11 mouse cellular contexts compared by ENCODE assay signal in genomic region chr1:162039011-162039595, GRCm38 (mm10). TPM values are rescaled to one million over a fixed set of nuclear protein-coding genes. Genes with fewer than 3 reads are reported as not detected.
DNase-seq lines count a peak whose midpoint lies in the region; ATAC-seq and TF ChIP-seq lines count a peak whose summit lies in the region.
"Had no signal": no experiment of that assay in that cellular context is flagged by ENCODE, and none has a peak within 500 bp of the region (broad histone marks: within the 10 kb centered on the region; RNA-seq: fewer than 3 reads in every experiment).

No protein-coding gene starts in this region.

- peak overlapping the region; percentile 18; the same call in 1 of the 2 replicates for H3K27ac ChIP-seq in liver, embryonic 13.5 days
- H3K27ac ChIP-seq in liver, embryonic 12.5 days: no peak overlapping the region
- peak overlapping the region; percentile 99 for H3K27ac ChIP-seq in embryonic fibroblast, embryonic 13.5 days (ENCODE audit: insufficient read depth, low read length)
- H3K27ac ChIP-seq in heart, postnatal 0 days (ENCODE audit: low read depth): peak overlapping the region; percentile 63
- no peak overlapping the region for H3K27ac ChIP-seq in forebrain, embryonic 10.5 days

- peak; percentile 60 for TF ChIP-seq POLR2A in embryonic fibroblast, embryonic 13.5 days (IDR thresholded peaks at IDR 0.05; ENCODE audit: low read depth, low read length)

- no peaks in the 10 kb centered on the region for H3K9me3 ChIP-seq in liver, embryonic 13.5 days (replicated peaks)
- no peaks in the 10 kb centered on the region for H3K9me3 ChIP-seq in liver, embryonic 12.5 days (replicated peaks)
- no peaks in the 10 kb centered on the region for H3K9me3 ChIP-seq in heart, postnatal 0 days (replicated peaks; ENCODE audit: control insufficient read depth, low read length)
- H3K9me3 ChIP-seq in forebrain, embryonic 10.5 days: no peaks in the 10 kb centered on the region

- H3K27me3 ChIP-seq in liver, embryonic 13.5 days: no peaks in the 10 kb centered on the region
- H3K27me3 ChIP-seq in liver, embryonic 12.5 days (replicated peaks): no peaks in the 10 kb centered on the region
- H3K27me3 ChIP-seq in heart, postnatal 0 days (ENCODE audit: control insufficient read depth, insufficient read depth, low read length): no peaks in the 10 kb centered on the region
- no peaks in the 10 kb centered on the region for H3K27me3 ChIP-seq in forebrain, embryonic 10.5 days (ENCODE audit: poor library complexity, severe bottlenecking)

- H3K4me2 ChIP-seq in liver, embryonic 13.5 days: no peak overlapping the region
- H3K4me2 ChIP-seq in liver, embryonic 12.5 days: no peak overlapping the region
- no peak overlapping the region for H3K4me2 ChIP-seq in heart, postnatal 0 days (ENCODE audit: low read depth, low read length)

- ATAC-seq in liver, embryonic 13.5 days (ENCODE audit: low read depth): no peak
- ATAC-seq in liver, embryonic 12.5 days: no peak
- ATAC-seq in heart, postnatal 0 days (ENCODE audit: insufficient read depth, low read depth): no peak
- peak; percentile 28 for ATAC-seq in megakaryocyte, adult 5-6 weeks (ENCODE audit: poor library complexity, severe bottlenecking)

- 38% methylated on average over 9 of the region's 9 CpGs for WGBS in liver, embryonic 13.5 days (ENCODE audit: insufficient replicate concordance)
- WGBS in liver, embryonic 12.5 days (ENCODE audit: insufficient replicate concordance): 47% methylated on average over 9 of the region's 9 CpGs
- WGBS in heart, postnatal 0 days: 47% methylated on average over 9 of the region's 9 CpGs
- 84% methylated on average over 9 of the region's 9 CpGs for WGBS in forebrain, embryonic 10.5 days

- H3K9ac ChIP-seq in liver, embryonic 13.5 days: no peak overlapping the region
- no peak overlapping the region for H3K9ac ChIP-seq in liver, embryonic 12.5 days
- no peak overlapping the region for H3K9ac ChIP-seq in heart, postnatal 0 days (replicated peaks; ENCODE audit: low read depth, low read length)

- no peak for TF ChIP-seq CTCF in embryonic fibroblast, embryonic 13.5 days (IDR thresholded peaks at IDR 0.05; ENCODE audit: borderline replicate concordance, insufficient read depth, low read length)
- TF ChIP-seq CTCF in heart, postnatal 0 days (IDR thresholded peaks at IDR 0.05; ENCODE audit: low read depth): no peak

- peaks cover 11% of the 10 kb centered on the region for H3K4me1 ChIP-seq in liver, embryonic 13.5 days (replicated peaks)
- H3K4me1 ChIP-seq in liver, embryonic 12.5 days: peaks cover 4% of the 10 kb centered on the region; the same call in 1 of the 2 replicates
- peaks cover 26% of the 10 kb centered on the region for H3K4me1 ChIP-seq in embryonic fibroblast, embryonic 13.5 days (ENCODE audit: control insufficient read depth, insufficient read depth, low read length)
- peaks cover 19% of the 10 kb centered on the region for H3K4me1 ChIP-seq in heart, postnatal 0 days (ENCODE audit: control insufficient read depth, insufficient read depth)
- peaks cover 23% of the 10 kb centered on the region for H3K4me1 ChIP-seq in forebrain, embryonic 10.5 days

- TF ChIP-seq EP300 in heart, postnatal 0 days (IDR thresholded peaks at IDR 0.05; ENCODE audit: low read depth): no peak

- DNase-seq in liver, embryonic 13.5 days: no peak
- DNase-seq in heart, postnatal 0 days (ENCODE audit: low spot score): peak; percentile 14
- DNase-seq in forebrain, embryonic 10.5 days (ENCODE audit: extremely low spot score, low spot score): no peak
- DNase-seq in layer of hippocampus, adult 9-11 months: no peak
- DNase-seq in cerebellum, postnatal 14 days: no peak
- DNase-seq: kidney, postnatal 10 days; spleen, adult 18-20 months had no signal

- H3K36me3 ChIP-seq in liver, embryonic 13.5 days: no peaks in the 10 kb centered on the region
- H3K36me3 ChIP-seq in liver, embryonic 12.5 days: no peaks in the 10 kb centered on the region
- H3K36me3 ChIP-seq in heart, postnatal 0 days (replicated peaks; ENCODE audit: control insufficient read depth, insufficient read depth, low read length): no peaks in the 10 kb centered on the region
- H3K36me3 ChIP-seq in forebrain, embryonic 10.5 days (replicated peaks): no peaks in the 10 kb centered on the region

- H3K4me3 ChIP-seq in liver, embryonic 13.5 days (replicated peaks): no peak overlapping the region
- H3K4me3 ChIP-seq in liver, embryonic 12.5 days: no peak overlapping the region
- H3K4me3 ChIP-seq in embryonic fibroblast, embryonic 13.5 days (ENCODE audit: insufficient read depth, low read length): no peak overlapping the region
- H3K4me3 ChIP-seq in heart, postnatal 0 days (ENCODE audit: low read depth, low read length): no peak overlapping the region
- no peak overlapping the region for H3K4me3 ChIP-seq in forebrain, embryonic 10.5 days

RNA-seq across cellular contexts. Expression of gene 4930558K02Rik, which starts 59.7 kb away (rescaled TPM):
- polyA plus RNA-seq in liver, embryonic 13.5 days (2015; fragmentation: Nextera tagmentation; extraction: Ambion mirVana): not detected in 2 replicates
- not detected in 2 replicates for polyA plus RNA-seq in liver, embryonic 12.5 days (2016; fragmentation: Nextera tagmentation; extraction: Ambion mirVana)
- polyA plus RNA-seq in embryonic fibroblast, embryonic 13.5 days (2011; ENCODE audit: insufficient read length, low read depth, missing spikeins): not detected in 2 replicates
- not detected in 2 replicates for total RNA-seq in heart, postnatal 0 days (2014; rRNA removed; ENCODE audit: low replicate concordance)
- polyA plus RNA-seq in heart, postnatal 0 days (2015; fragmentation: Nextera tagmentation; extraction: Ambion mirVana): not detected in 2 replicates
- total RNA-seq in megakaryocyte, adult 5-6 weeks (2015): not detected in 2 replicates
- not detected in 2 replicates for total RNA-seq in megakaryocyte, adult 5-6 weeks (2017)
- not detected in 2 replicates for polyA plus RNA-seq in forebrain, embryonic 10.5 days (2016; fragmentation: Nextera tagmentation; extraction: Ambion mirVana)
- total RNA-seq: ES-E14 had no signal

Comparison
In these comparisons a context has a peak if more than half of its experiments do, and no peak if none do; other contexts are left out.
1. H3K27ac ChIP-seq: peak in liver, embryonic 13.5 days (single experiment), embryonic fibroblast, embryonic 13.5 days (single experiment) and heart, postnatal 0 days (single experiment); none in liver, embryonic 12.5 days (single experiment) and forebrain, embryonic 10.5 days (single experiment).